Mouse (Mus musculus) midbrain, postnatal 0 days (tissue): ENCODE measurements at regions not wholly inside any gene's neighbourhood (a gene's known extent, or its start where the extent isn't known, plus 50 kb on each side); places are given as distances from the start of the nearest gene placed in this dataset.

Experiments used
- ATAC-seq: fragments of 200-750 bp; cut with Nextera tagmentation; 2 replicates; pipeline ENCODE4 v1.8.0; 2017; ENCODE audit warnings: moderate number of reproducible peaks, mild to moderate bottlenecking, moderate TSS enrichment, moderate library complexity; ENCODE audit not compliant: low FRiP score
- DNase-seq: peaks from one replicate; pipeline ENCODE4 v3.0.0-alpha.2; 2015; ENCODE audit warnings: low spot score
- H3K27ac ChIP-seq: fragments of 300-500 bp; sonication (generic); 2 replicates; pipeline ENCODE4 v1.5.1; 2014; ENCODE audit warnings: low read depth, mild to moderate bottlenecking, low read length, mixed read lengths
- H3K27me3 ChIP-seq: fragments of 300-500 bp; sonication (generic); 2 replicates; pipeline ENCODE4 v1.6.1; 2014; ENCODE audit warnings: low read length, control low read depth, mixed read lengths; ENCODE audit not compliant: insufficient read depth
- H3K36me3 ChIP-seq: fragments of 300-500 bp; sonication (generic); 2 replicates; pipeline ENCODE4 v1.6.1; 2014; ENCODE audit warnings: low read length, control low read depth, mixed read lengths; ENCODE audit not compliant: insufficient read depth
- H3K4me1 ChIP-seq: fragments of 300-500 bp; sonication (generic); 2 replicates; pipeline ENCODE4 v1.6.1; 2014; ENCODE audit warnings: mild to moderate bottlenecking, control low read depth, antibody characterized with exemption, low read length, mixed read lengths; ENCODE audit not compliant: insufficient read depth
- H3K4me2 ChIP-seq: fragments of 300-500 bp; sonication (generic); 2 replicates; pipeline ENCODE4 v1.6.1; 2014; ENCODE audit warnings: low read depth, mild to moderate bottlenecking, low read length, mixed read lengths; ENCODE audit not compliant: poor library complexity, severe bottlenecking
- H3K4me3 ChIP-seq: fragments of 300-500 bp; sonication (generic); 2 replicates; pipeline ENCODE4 v1.5.1; 2014; ENCODE audit warnings: low read depth, mild to moderate bottlenecking, low read length, moderate library complexity
- H3K9ac ChIP-seq: fragments of 300-500 bp; sonication (generic); replicated peaks from 2 replicates; pipeline ENCODE4 v1.6.1; 2014; ENCODE audit warnings: mild to moderate bottlenecking, low read length, moderate library complexity, mixed read lengths; ENCODE audit not compliant: poor library complexity, severe bottlenecking
- H3K9me3 ChIP-seq: fragments of 300-500 bp; sonication (generic); 2 replicates; pipeline ENCODE4 v1.6.1; 2016; ENCODE audit warnings: low read length, control low read depth
- CTCF ChIP-seq: IDR thresholded peaks from 2 replicates; pipeline ENCODE4 v1.5.1; 2016; ENCODE audit warnings: antibody characterized with exemption, mild to moderate bottlenecking
- WGBS: fragments of 180-500 bp; shearing (Covaris S2); extraction: QIAGEN DNeasy Blood & Tissue Kit; methylation state at CpG from one replicate; pipeline ENCODE4 v1.1.7; 2014; 5-methylcytosine and 5-hydroxymethylcytosine counted together

DNA sequence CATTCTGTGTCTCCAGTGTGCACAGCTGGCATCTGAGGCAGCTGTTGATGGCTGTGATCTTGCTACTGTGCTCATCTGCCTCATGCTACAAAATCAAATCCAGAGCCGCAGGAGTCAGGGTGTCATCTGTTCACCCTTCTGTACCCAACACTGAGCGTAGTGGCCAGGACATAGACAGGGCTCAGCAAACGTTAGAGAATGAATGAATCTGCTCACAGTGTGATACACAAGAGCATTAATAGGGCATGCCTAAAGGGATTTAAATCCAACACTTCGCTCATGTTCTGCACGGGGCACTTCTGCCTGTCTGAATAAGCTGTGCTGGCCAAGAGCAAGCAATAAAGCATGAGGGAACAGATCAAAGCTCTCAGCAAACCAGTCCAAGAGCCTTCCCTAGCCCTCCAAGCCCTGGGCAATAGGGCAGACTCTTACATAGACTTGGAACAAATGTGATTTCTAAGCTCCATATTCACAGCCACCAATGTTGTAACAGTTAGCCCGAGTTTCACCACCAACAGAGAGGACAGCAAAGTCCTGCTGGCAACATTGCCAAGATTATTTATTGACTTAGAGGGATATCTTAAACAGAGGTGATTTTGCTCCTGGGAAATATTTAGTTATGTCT lies 633.8 kb upstream of the Cdh5 start:
- DNase-seq = peak; percentile 40

DNA sequence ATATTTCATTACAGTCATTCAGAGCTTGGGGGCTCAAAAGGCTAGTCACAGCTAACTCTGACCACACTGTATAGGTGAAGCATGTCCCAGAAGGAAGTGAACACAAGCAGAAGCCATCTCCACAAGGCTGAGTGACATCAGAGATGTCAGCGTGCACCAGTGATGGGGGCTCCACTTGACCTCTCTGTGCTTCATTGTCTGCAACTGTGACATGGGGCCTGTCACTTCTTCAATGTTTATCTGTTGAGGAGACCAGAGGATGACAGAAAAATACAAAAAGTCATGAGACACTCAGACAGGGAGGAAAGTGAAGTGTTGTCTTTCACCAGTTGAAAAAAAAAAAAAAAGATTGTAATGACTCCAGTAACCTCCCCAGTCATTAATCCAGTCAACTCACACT lies 632.4 kb upstream of the Cdh5 start:
- 95% methylated on average over 1 of the region's 1 CpGs for WGBS
- ATAC-seq = no peak

More for the DNA sequence above, 633.8 kb upstream of the Cdh5 start:
- Histone ChIP-seq H3K36me3 (no peaks in the 10 kb centered on the region), H3K9me3 (no peaks in the 10 kb centered on the region), H3K27ac (no peak overlapping the region), H3K4me3 (no peak overlapping the region), H3K4me2 (no peak overlapping the region), H3K27me3 (no peaks in the 10 kb centered on the region), H3K9ac (no peak overlapping the region), H3K4me1 (no peaks in the 10 kb centered on the region)
- TF ChIP-seq CTCF = no peak
- 23% methylated on average over 6 of the region's 6 CpGs for WGBS
- no peak for ATAC-seq

DNA sequence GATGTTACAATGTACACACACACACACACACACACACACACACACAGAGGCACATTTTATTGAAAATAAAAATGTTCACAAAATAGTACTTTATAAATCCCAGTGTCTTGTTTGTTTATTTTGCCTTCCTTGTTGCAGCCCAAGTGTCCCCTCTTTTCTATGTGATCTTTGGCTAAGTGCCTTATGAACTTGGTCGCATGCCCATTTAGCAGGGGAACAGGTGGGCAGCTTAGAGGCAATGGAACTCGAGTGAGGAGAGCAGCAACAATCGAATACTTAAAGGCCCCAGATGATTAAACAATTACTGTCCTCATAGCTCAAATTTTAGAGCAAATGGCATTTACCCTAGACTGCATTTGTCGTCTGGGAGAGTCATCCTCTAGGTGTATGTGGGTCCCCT lies 631.1 kb upstream of the Cdh5 start:
- no peaks in the 10 kb centered on the region for H3K4me1 ChIP-seq
- ATAC-seq = no peak
- no peaks in the 10 kb centered on the region for H3K27me3 ChIP-seq
- no peaks in the 10 kb centered on the region for H3K9me3 ChIP-seq
- H3K4me3 ChIP-seq = no peak overlapping the region
- peak; percentile 40 for DNase-seq
- H3K4me2 ChIP-seq = no peak overlapping the region
- no peaks in the 10 kb centered on the region for H3K36me3 ChIP-seq
- no peak for TF ChIP-seq CTCF
- 61% methylated on average over 4 of the region's 4 CpGs for WGBS
- no peak overlapping the region for H3K27ac ChIP-seq
- no peak overlapping the region for H3K9ac ChIP-seq

More for the DNA sequence above, 632.4 kb upstream of the Cdh5 start:
- DNase-seq = no peak
- no peak overlapping the region for H3K9ac ChIP-seq
- H3K9me3 ChIP-seq = no peaks in the 10 kb centered on the region
- no peak for TF ChIP-seq CTCF
- no peak overlapping the region for H3K4me3 ChIP-seq
- no peak overlapping the region for H3K4me2 ChIP-seq
- no peaks in the 10 kb centered on the region for H3K4me1 ChIP-seq
- no peaks in the 10 kb centered on the region for H3K27me3 ChIP-seq
- no peaks in the 10 kb centered on the region for H3K36me3 ChIP-seq
- no peak overlapping the region for H3K27ac ChIP-seq

DNA sequence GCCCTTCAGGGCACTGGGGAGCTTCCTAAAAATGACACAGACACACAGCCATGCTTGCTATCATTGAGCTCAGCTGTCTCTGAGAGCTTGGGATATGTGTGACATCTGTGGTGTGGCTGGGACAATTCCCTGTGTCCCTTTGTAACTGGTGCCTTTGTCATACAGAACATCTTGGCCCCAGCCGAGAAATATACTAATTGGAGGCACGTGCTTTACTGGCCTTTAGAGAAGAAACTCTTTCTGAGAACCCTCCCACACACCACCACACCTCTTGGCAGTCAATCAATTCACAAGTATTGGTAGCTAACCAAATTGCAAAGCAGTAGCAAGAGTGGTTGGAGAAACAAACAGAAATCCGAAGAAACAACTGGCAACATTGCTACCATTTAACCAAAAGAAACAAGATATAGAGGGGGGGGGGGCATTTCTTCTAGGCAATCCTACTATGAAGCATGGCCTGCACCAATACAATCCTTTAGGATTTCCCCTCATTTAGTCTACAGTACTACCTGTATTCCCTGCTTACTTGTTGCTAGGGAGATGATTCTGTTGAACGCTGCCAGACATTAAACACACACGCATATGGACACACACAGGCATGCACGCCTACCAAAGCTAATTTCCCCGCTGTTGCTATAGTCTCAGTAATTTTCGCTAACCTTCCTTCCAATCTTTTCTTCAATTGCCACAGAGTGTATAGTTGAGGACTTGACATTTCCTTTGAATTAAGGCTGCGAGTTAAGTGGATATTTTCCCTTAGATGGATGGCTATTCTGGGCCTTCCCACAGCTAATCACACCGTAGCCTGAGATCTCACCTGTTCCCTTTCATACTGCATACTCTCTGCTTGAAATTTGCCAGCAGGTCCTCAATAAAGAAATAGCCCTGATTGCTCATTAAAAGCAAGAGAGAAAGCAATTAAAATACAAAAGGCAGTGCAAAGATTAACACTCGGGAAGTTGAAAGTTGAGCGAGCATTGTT lies 625.3 kb upstream of the Cdh5 start:
- no peak for ATAC-seq
- Histone ChIP-seq H3K27ac (no peak overlapping the region), H3K27me3 (no peaks in the 10 kb centered on the region), H3K4me1 (no peaks in the 10 kb centered on the region), H3K9ac (no peak overlapping the region), H3K4me3 (no peak overlapping the region), H3K36me3 (no peaks in the 10 kb centered on the region), H3K4me2 (no peak overlapping the region), H3K9me3 (no peaks in the 10 kb centered on the region)
- 70% methylated on average over 12 of the region's 12 CpGs for WGBS
- TF ChIP-seq CTCF = no peak
- no peak for DNase-seq

DNA sequence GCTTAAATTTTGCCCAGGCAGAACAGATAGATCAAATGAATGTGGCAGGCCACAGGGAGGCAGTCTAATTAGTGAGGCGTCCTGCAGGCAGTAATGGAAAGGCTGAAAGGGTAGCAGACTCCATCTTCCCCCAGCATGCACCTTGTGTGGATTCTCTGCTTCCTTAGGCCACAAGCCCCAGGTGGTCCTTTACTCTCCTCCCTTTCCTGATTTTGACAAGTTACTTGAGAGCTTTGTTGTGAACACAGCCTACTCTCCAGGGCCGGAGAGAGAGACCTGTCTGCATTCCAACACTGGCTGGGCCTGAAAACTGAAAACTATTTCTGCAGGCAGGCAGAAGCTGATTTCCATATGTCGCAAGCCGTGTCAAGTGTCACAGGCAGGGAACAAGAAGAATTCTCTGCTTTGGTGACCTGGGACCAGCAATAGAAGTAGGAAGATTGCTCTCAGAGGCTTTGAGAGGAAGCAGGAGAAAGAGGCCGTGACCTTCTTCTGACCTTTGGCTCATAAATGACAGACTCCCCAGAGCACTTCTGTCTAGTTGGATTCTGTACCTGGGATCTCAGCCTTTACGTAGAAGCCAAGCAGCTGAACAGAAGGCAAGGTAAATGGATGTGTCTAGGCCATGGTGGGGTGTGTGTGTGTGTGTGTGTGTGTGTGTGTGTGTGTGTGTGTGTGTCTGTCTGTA lies 619.2 kb upstream of the Cdh5 start:
- ATAC-seq (no peak), DNase-seq (peak; percentile 18)
- Histone ChIP-seq H3K4me1 (no peaks in the 10 kb centered on the region), H3K4me2 (no peak overlapping the region), H3K27ac (no peak overlapping the region), H3K9me3 (no peaks in the 10 kb centered on the region), H3K9ac (no peak overlapping the region), H3K27me3 (no peaks in the 10 kb centered on the region), H3K36me3 (no peaks in the 10 kb centered on the region), H3K4me3 (no peak overlapping the region)
- WGBS = 40% methylated on average over 6 of the region's 6 CpGs
- peak; percentile 46; the same call in 1 of the 2 replicates for TF ChIP-seq CTCF
